ENCODE assay signal across 12 mouse cellular contexts in genomic region chr9:3018944-3019343, GRCm38 (mm10). TPM values are rescaled to one million over a fixed set of nuclear protein-coding genes. Genes with fewer than 3 reads are reported as not detected.
DNase-seq lines count a peak whose midpoint lies in the region; TF ChIP-seq lines count a peak whose summit lies in the region.
"Not testable (repeated sequence)": the region's sequence is repeated elsewhere in the genome, so short reads cannot be mapped to it uniquely, and the experiment has no call there.
"Had no signal": no experiment of that assay in that cellular context is flagged by ENCODE, and none has a peak within 500 bp of the region (broad histone marks: within the 10 kb centered on the region; RNA-seq: fewer than 3 reads in every experiment).

No protein-coding gene starts in this region.

- not testable (repeated sequence) for H3K4me3 ChIP-seq in layer of hippocampus, adult 2 months

- not testable (repeated sequence) for TF ChIP-seq CTCF in layer of hippocampus, adult 2 months (conservative IDR thresholded peaks at IDR 0.05)

- H3K27ac ChIP-seq in layer of hippocampus, adult 2 months: not testable (repeated sequence)

- DNase-seq in adrenal gland, postnatal 4 days (ENCODE audit: low spot score in 2 of 2): peak; percentile 32 to 100
- peak; percentile 39 to 93 for DNase-seq in frontal cortex, postnatal 14 days (ENCODE audit: low spot score in 2 of 2)
- peak; percentile 30 for DNase-seq in kidney, adult 18-20 months
- DNase-seq in layer of hippocampus, adult 2 months (ENCODE audit: low spot score in 2 of 2): peak; percentile 70 to 98
- peak; percentile 59 for DNase-seq in left cerebral cortex, postnatal 4 days
- peak; percentile 40 to 59 for DNase-seq in right cerebral cortex, postnatal 36 days (ENCODE audit: low spot score in 2 of 2)
- DNase-seq in testis, postnatal 14 days (ENCODE audit: low spot score): peak; percentile 39
- peak; percentile 96 to 100 for DNase-seq in urinary bladder, postnatal 4 days (ENCODE audit: low spot score in 2 of 2)

- intact Hi-C loops in left cerebral cortex, postnatal 4 days (cut with DNase I): not testable (repeated sequence)

RNA-seq across cellular contexts. Expression of gene Gm10719, which starts 1.7 kb away (rescaled TPM):
- 1 to 10 TPM; 1.7 to 2.3 TPM for total RNA-seq in adrenal gland, postnatal 4 days (2021)
- under 1 TPM in 1 of 2 experiments, not detected in 1; 0.95 TPM for total RNA-seq in layer of hippocampus, adult 2 months (2021)
- total RNA-seq in left cerebral cortex, postnatal 4 days (2021): 1 to 10 TPM; 1.8 to 3.5 TPM
- total RNA-seq: left cerebral cortex, adult 2 months had no signal

RNA-seq across cellular contexts. Expression of gene Gm10720, which starts 3.5 kb away (rescaled TPM):
- not detected for total RNA-seq in adrenal gland, postnatal 4 days (2021)
- not detected for total RNA-seq in layer of hippocampus, adult 2 months (2021)
- total RNA-seq in left cerebral cortex, postnatal 4 days (2021): not detected
- total RNA-seq: adrenal gland, adult 8-10 months; heart, adult 18-20 months; left cerebral cortex, adult 2 months; megakaryocyte progenitor cell, adult 5-6 weeks had no signal

RNA-seq across cellular contexts. Expression of gene Gm10718, which starts 4.4 kb away (rescaled TPM):
- total RNA-seq in adrenal gland, postnatal 4 days (2021): 1 to 10 TPM; 2.9 to 3.4 TPM
- total RNA-seq in layer of hippocampus, adult 2 months (2021): 1 to 10 TPM in 1 of 2 experiments, not detected in 1; 1.2 TPM
- total RNA-seq in left cerebral cortex, postnatal 4 days (2021): 1 to 10 TPM; 3.1 to 3.3 TPM

RNA-seq across cellular contexts. Expression of gene Gm10721, which starts 6.0 kb away (rescaled TPM):
- 1 to 10 TPM; 1.2 to 1.5 TPM for total RNA-seq in adrenal gland, postnatal 4 days (2021)
- under 1 TPM in 1 of 2 experiments, not detected in 1; 0.56 TPM for total RNA-seq in layer of hippocampus, adult 2 months (2021)
- total RNA-seq in left cerebral cortex, postnatal 4 days (2021): 1 to 10 TPM in 1 of 2 experiments, under 1 TPM in 1; 0.86 to 1.8 TPM
- total RNA-seq: megakaryocyte progenitor cell, adult 5-6 weeks had no signal

RNA-seq across cellular contexts. Expression of gene Gm10717, which starts 6.3 kb away (rescaled TPM):
- 1 to 10 TPM; 1.2 to 2.0 TPM for total RNA-seq in adrenal gland, postnatal 4 days (2021)
- not detected for total RNA-seq in layer of hippocampus, adult 2 months (2021)
- 1 to 10 TPM in 1 of 2 experiments, under 1 TPM in 1; 0.90 to 1.3 TPM for total RNA-seq in left cerebral cortex, postnatal 4 days (2021)
- total RNA-seq: heart, adult 18-20 months; left cerebral cortex, adult 2 months; megakaryocyte progenitor cell, adult 5-6 weeks had no signal

Comparison
In these comparisons a context has a peak if more than half of its experiments do, and no peak if none do; other contexts are left out.
1. DNase-seq: peak in every context shown above with its lines; median percentile 98 in urinary bladder, postnatal 4 days; 84 in layer of hippocampus, adult 2 months; 66 in adrenal gland, postnatal 4 days; 66 in frontal cortex, postnatal 14 days; 59 in left cerebral cortex, postnatal 4 days; 50 in right cerebral cortex, postnatal 36 days; 39 in testis, postnatal 14 days; 30 in kidney, adult 18-20 months.